Mouse (Mus musculus) frontal cortex, postnatal 10 days (tissue): ENCODE measurements at regions not wholly inside any gene's neighbourhood (a gene's known extent, or its start where the extent isn't known, plus 50 kb on each side); places are given as distances from the start of the nearest gene placed in this dataset.

Experiments
- DNase-seq, 2 experiments: peaks; one replicate each; pipeline ENCODE4 v3.0.0; 2022; ENCODE audit warnings: low spot score in 2 of 2, mixed read lengths in 1 of 2

DNA sequence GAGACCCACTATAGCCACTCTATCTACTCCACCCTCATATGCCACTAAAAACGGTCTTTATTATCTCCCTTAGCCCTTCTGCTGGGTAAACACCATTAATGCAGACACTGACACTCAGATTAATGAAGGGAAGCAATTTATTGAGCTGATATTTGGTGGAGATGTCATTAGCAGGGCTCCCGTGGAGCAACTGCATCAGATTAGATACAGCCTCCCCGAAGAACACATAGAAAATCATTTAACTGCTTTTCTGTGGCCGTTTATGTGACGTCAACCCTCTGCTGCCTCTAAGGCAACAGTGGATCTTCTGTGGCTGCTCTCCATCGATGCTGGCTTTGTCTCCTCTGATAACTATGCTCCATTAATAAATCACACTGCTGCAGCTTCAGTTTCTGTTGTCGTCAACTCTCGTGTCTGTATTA is 207.2 kb upstream of the Hnrnpa3 start:
- DNase-seq: no peak

DNA sequence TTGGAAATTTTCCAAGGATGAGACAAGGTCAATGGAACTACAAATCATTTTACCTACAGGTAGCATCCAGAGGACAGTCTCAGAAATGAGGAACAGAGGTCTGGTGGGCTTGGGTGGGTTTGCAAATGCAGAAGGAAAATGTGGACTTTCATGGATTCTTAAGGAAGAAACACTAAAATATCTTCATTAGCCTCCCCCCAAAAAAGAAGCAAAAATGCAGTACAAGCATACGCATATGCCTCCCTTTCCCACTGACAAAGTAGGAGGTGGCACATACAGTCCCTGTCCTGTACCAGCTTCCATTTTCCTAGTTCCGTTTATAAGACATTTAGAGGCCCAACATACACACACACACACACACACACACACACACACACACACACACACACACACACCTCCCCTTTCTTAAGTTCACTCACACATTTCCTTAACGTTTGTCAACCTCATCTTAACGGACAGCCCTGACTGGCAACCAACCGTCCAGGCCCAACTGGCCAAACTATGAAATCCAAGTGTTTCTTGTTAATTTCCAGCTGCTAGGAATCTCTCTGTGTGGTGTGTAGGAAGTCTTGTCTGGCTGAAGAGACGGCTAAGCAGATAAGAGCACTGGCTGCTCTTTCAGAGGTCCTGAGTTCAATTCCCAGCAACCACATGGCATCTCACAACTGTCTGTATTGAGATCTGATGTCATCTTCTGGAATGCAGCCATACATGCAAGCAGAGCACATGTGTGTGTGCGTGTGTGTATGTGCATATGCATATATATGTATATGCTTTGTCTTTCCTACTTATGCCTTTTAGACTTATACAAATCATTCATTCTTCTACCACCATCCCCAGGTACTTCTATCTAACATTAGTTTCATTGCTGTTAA is 206.6 kb upstream of the Hnrnpa3 start:
- DNase-seq: no peak

DNA sequence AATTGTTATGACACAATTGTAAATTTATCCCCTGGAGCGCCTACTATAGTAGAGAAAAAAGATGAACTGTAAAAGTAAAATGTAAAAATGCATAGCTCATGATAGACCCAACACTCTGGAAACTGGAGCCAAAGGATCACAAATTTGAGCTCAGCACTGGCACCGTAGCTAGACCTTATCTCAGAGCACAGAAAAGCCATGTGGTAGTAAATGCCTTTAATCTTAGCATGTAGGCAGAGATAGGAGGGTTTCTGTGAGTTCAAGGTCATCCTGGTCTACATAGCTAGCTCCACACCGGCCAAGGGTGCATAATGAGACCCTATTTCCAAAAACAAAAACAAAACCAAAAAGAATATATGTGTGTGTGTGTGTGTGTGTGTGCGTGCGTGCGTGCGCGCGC is 203.6 kb upstream of the Hnrnpa3 start:
- no peak for DNase-seq

DNA sequence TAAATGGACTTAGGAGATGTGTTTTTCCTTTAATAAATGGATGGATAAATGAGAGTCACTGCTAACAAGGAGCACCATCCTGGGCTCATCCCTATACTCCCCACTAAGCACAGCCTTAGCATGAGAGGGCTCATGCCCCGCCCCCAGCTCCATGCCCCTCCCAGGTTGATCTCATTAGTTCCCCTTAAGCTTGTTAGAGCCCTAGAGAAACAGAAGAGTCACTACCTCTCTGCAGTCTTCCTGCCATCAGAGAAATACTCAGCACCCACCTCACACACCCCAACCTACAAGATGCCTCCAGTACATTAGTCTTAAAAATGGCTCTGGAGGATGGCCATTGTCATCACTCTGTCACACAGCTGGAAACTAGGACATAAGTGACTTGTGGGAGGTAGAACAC is 202.8 kb upstream of the Hnrnpa3 start:
- DNase-seq: no peak

DNA sequence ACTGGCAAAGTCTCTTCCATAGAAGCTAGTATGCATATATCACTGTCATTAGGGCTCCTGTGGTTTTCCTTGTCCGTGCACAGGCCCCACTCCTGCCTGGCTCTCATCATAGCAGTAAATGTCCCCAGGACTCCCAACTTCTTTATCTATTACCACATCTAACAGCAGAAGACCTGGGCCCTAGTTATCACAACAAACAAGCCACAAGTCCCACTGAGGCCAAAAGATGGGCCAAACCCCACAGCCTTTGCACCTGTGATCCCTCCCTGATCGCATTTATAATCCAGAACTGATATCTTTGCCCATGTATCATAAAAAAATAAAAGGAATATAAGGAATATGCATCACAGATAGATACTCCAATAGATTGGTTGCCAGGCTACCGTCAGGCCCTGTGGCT is 201.6 kb upstream of the Hnrnpa3 start:
- no peak for DNase-seq

DNA sequence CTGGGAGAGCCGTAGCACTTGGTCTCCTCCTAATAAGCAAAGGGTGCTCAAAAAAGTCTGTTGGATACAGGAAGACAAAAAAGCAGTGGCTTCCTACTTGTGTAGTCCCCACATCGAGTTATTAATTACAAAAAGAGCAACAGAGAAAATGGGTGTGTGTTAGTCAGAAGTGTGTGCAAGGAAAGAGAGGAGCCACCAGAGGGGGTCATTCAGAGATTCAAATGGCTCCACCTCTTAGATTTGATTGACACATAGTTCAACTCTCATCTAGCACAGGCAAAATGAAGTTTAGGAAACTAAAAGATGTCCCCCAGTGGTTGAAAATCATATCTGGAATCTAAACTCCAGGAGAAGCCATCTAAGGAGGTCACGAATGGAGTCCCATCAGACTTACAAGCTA is 200.2 kb upstream of the Hnrnpa3 start:
- no peak for DNase-seq

DNA sequence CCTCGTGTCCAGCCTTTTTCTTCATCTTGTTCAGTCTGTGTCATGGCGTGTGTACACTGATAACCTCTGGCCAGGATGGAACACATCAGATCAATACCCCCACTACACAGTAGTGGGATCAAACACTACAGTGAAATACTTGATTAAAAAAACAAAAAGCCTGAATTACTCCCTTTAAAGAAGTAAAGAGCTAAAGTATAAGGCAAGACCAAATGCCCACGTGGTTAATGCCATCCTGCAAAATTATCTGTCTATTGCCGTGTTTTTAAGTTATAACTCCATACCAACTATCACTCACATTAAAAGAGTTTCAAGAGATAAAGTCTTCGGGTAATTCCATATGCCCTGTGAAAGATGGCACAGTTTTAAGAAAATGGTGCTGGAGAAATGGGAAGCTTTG is 198.6 kb upstream of the Hnrnpa3 start:
- no peak for DNase-seq

- DNase-seq: no peak
These were observed 198.0 kb upstream of the Hnrnpa3 start for GRCm38 (mm10) chr2:75461019-75461418.

DNA sequence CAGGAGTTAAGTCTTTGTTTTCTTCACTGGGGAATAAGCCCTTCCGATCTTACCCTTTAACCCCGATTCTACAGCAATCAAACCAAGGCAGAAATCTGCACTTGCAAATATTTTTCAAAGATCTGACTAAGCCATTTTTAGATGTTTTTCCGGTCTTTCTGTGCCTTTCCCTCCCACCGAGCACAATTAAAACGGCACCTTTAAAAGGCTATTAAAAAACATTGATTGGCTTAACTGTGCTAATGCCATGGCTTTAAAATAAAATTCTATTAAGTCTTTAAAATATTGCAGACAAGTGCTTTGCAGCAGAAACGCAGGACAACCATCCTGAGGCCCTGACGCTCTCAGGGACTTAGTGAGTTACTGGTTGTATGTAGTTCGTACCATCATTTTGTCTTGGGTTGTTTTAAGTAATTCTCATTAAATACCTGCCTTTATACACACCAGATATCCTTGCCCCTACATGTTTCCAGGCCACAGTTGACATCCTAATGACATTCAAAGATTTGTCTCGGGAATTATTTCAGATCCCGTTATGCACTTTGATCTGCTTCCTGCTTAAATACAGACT is 197.6 kb upstream of the Hnrnpa3 start:
- no peak for DNase-seq

DNA sequence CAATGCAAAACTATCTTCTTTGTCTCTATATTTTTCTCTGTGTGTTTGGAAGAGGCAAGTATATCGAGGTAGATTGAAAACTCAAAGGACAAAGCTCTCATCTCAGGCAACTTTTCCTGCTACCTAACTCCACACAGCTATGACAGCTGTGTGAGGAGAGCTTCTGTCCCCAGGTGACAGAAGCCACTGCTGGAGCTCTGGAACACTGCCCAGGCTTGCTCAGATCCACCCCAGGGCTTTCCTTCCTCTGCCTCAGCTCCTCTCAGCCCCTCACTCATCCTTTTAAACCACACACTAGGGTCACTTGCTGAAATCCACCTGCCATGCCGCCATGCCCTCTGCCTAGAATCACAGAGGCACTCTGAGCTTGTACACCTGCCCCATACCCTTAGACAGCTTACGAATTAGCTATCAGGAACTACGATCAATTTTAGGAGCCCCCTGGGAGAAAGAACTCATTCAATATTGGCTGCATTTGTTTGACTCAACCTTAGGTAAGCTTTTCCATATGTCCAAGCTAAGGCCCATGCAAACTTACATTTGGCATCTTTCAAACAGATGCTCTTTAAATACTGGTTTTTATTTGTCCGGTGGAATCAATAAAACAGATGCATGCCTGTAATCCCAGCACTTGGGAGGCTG is 196.9 kb upstream of the Hnrnpa3 start:
- DNase-seq: no peak

DNA sequence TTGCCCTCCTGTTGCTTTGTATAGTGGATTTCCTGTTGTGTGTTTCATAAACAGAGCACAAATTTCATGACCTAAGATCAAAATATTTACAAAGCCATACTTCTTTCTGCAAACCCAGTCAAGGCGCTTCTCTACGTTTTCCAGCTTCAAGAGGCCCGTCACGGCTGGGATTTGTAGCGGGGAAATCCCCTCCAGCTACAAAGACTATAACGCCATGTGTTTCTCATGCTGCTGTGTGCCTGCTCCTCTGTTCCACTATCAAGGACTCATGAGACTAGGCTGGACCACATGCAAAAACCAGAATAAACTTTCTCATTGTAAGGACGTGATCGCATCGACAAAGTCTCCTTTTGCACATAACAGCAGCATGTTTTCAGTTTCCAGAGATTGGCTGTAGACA is 196.0 kb upstream of the Hnrnpa3 start:
- DNase-seq: no peak

DNA sequence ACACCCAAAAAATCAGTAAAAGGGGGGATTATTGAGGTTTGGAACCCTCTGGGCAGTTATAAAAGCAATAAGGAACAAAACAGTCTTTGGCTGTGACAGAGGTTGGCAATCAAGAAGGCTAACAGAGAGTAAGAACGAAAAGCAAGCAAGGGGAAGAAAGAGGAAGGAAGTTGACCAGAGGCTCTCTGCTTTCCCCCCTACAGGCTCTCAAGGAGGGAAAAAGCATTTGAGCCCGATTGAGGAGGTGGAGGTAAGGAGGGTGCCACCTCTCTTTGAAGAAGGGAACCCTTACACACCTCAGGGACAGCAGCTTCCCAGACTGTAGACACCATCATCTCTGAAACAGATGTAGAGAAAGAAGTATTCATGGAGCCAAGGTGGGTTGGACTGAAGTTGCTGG is 194.6 kb upstream of the Hnrnpa3 start:
- no peak for DNase-seq

DNA sequence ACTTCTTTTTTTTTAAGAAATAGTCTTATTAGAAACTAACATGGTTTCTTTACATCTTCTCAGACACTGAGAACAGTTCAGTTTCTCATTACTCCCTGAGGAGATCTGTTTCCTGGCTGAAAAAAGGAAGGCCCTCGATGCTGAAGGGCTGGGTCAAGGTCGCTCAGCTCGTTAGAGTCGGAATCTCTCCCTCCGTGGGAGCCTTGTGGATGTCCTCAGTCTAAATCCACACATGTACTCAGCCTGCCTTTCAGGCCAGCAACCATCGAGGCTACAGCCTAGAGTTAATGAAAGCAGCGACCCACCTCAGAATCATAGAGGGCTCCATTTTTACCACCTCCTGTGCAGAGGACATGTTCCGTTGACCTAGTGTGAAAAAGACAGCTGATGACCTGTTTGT is 190.2 kb upstream of the Hnrnpa3 start:
- no peak for DNase-seq

- peak; percentile 18 to 34 for DNase-seq
These were observed 188.9 kb upstream of the Hnrnpa3 start for GRCm38 (mm10) chr2:75469958-75470687.

GRCm38 (mm10) chr2:75470688-75471054 is 188.4 kb upstream of the Hnrnpa3 start:
- DNase-seq: no peak

GRCm38 (mm10) chr2:75472489-75472888 is 186.6 kb upstream of the Hnrnpa3 start:
- no peak for DNase-seq

GRCm38 (mm10) chr2:75474509-75474908 is 184.6 kb upstream of the Hnrnpa3 start:
- no peak for DNase-seq

DNA sequence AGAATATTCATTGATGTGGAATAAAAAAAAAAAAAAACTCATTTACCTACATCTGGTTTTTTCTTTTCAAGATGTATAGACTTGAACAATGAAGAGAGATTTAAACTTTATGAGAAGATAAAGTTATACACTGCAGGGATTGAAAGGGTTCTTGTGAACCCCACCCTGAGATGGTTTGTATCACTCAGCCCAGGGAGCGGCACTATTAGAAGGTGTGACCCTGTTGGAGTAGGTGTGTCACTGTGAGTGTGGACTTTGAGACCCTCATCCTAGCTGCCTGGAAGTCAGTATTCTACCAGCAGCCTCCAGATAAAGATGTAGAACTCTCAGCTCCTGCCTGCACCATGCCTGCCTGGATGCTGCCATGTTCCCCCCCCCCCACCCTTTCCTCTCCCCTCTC is 182.7 kb upstream of the Hnrnpa3 start:
- no peak for DNase-seq

DNA sequence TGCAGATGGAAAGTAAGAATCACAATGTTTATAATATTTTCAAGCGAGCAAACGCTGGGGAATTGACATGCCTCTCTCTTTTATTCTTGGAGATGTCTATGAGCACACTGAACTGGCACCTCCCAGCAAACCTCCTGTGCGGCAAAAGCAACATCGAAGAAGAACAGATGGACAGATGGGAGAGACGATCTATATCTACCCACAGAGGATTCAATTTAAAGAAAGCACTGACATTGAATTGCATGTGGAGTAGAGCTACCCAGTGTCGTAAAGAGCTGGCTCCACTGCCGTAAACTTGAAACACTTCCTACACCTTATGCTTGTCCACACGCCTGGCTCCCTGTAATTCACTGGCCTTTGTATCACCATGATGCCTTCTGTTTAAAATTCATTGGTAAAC is 182.0 kb upstream of the Hnrnpa3 start:
- no peak for DNase-seq

- no peak for DNase-seq
These were observed 179.5 kb upstream of the Hnrnpa3 start for GRCm38 (mm10) chr2:75479546-75479945.

DNA sequence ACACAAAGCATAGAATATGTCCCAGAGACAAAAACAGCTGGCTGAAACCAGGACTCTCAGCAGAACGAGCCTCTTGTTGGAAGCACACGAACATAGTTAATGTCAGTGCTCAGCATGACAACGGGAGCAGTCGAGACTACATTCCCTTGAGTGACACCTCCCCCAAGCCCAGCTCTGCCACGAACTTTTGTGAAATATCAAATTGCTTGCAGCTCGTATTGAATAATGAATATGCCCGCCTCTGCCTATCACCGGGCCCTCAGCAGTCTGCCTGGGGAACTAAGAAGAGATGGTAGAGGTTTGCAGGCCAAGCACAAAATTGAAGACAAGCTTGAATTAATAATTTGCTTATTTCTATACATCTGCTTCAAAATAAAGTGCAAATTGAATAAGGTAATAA is 177.2 kb upstream of the Hnrnpa3 start:
- DNase-seq: no peak

DNA sequence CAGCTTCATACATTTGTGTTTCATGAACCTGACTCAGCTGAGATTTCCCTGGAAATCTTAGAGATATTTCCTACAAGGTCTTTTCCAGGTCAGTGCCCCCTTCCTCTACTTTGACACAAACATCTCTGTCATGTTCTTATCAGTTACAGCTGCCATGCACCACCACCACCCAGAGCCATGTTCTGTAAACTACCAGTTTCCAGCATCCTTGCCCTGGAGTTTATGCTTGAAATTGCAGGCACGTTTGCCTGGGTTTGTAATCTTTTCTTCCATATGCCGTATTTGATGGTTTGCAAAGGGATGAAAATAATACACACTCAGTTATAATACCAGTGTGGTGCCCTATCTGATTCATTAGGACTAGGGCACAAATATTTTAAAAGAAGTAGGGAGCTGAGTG is 176.6 kb upstream of the Hnrnpa3 start:
- DNase-seq: no peak
